Mouse (Mus musculus): ENCODE results near the gene Syngr3. TPM values are rescaled to one million over a fixed set of nuclear protein-coding genes. Genes with fewer than 3 reads are reported as not detected.

Gene Syngr3
- polyA plus RNA-seq, 1 experiment from 2014 or later, result 11.9 TPM

- ATAC-seq (ENCODE audit: low FRiP score), result no peak
- Histone ChIP-seq H3K9ac (ENCODE audit: low read depth, low read length) (no peak overlapping the region), H3K9me3 (ENCODE audit: control insufficient read depth, low read length) (no peaks in the 10 kb centered on the region), H3K4me3 (ENCODE audit: low read depth, low read length) (no peak overlapping the region), H3K4me2 (replicated peaks; ENCODE audit: low read depth, low read length) (no peak overlapping the region), H3K4me1 (replicated peaks; ENCODE audit: control insufficient read depth, insufficient read depth, low read length) (no peaks in the 10 kb centered on the region), H3K27ac (ENCODE audit: low read depth, low read length) (0 out of 2 replicates have a peak overlapping the region, but pooled peaks have one; percentile 42), H3K27me3 (ENCODE audit: control insufficient read depth, insufficient read depth, low read length) (no peaks in the 10 kb centered on the region), H3K36me3 (ENCODE audit: control insufficient read depth, insufficient read depth, low read length) (no peaks in the 10 kb centered on the region)
- 91% methylated on average over 7 of the region's 7 CpGs for WGBS
- no peak for DNase-seq (ENCODE audit: low spot score)
These were observed 49.6 kb downstream of the Syngr3 start for GRCm38 (mm10) chr17:24640119-24640518.

- Histone ChIP-seq H3K9ac (ENCODE audit: low read depth, low read length) (no peak overlapping the region), H3K4me1 (replicated peaks; ENCODE audit: control insufficient read depth, insufficient read depth, low read length) (no peaks in the 10 kb centered on the region), H3K27ac (ENCODE audit: low read depth, low read length) (0 out of 2 replicates have a peak overlapping the region, but pooled peaks have one; percentile 42), H3K27me3 (ENCODE audit: control insufficient read depth, insufficient read depth, low read length) (no peaks in the 10 kb centered on the region), H3K4me3 (ENCODE audit: low read depth, low read length) (no peak overlapping the region), H3K4me2 (replicated peaks; ENCODE audit: low read depth, low read length) (no peak overlapping the region), H3K36me3 (ENCODE audit: control insufficient read depth, insufficient read depth, low read length) (no peaks in the 10 kb centered on the region), H3K9me3 (ENCODE audit: control insufficient read depth, low read length) (no peaks in the 10 kb centered on the region)
- ATAC-seq (ENCODE audit: low FRiP score) (no peak), DNase-seq (ENCODE audit: low spot score) (peak; percentile 45)
- WGBS, result 67% methylated on average over 5 of the region's 5 CpGs
These were observed 50.2 kb downstream of the Syngr3 start for GRCm38 (mm10) chr17:24639571-24639988.

GRCm38 (mm10) chr17:24638840-24639239, 50.9 kb downstream of the Syngr3 start:
- ATAC-seq (ENCODE audit: low FRiP score) (no peak), DNase-seq (ENCODE audit: low spot score) (no peak)
- H3K4me3 ChIP-seq (ENCODE audit: low read depth, low read length), result no peak overlapping the region
- H3K4me1 ChIP-seq (replicated peaks; ENCODE audit: control insufficient read depth, insufficient read depth, low read length), result no peaks in the 10 kb centered on the region
- H3K27me3 ChIP-seq (ENCODE audit: control insufficient read depth, insufficient read depth, low read length), result no peaks in the 10 kb centered on the region
- H3K4me2 ChIP-seq (replicated peaks; ENCODE audit: low read depth, low read length), result no peak overlapping the region
- H3K27ac ChIP-seq (ENCODE audit: low read depth, low read length), result peak overlapping the region; percentile 8; the same call in 1 of the 2 replicates
- H3K36me3 ChIP-seq (ENCODE audit: control insufficient read depth, insufficient read depth, low read length), result no peaks in the 10 kb centered on the region
- 73% methylated on average over 9 of the region's 9 CpGs for whole genome bisulfite sequencing
- H3K9ac ChIP-seq (ENCODE audit: low read depth, low read length), result no peak overlapping the region
- no peaks in the 10 kb centered on the region for H3K9me3 ChIP-seq (ENCODE audit: control insufficient read depth, low read length)

GRCm38 (mm10) chr17:24638214-24638613, 51.5 kb downstream of the Syngr3 start:
- no peaks in the 10 kb centered on the region for H3K27me3 ChIP-seq (ENCODE audit: control insufficient read depth, insufficient read depth, low read length)
- no peak overlapping the region for H3K27ac ChIP-seq (ENCODE audit: low read depth, low read length)

GRCm38 (mm10) chr17:24636781-24637481, 52.8 kb downstream of the Syngr3 start:
- DNase-seq (ENCODE audit: low spot score), result no peak

More at GRCm38 (mm10) chr17:24638214-24638613, 51.5 kb downstream of the Syngr3 start:
- ATAC-seq (ENCODE audit: low FRiP score), result no peak
- no peaks in the 10 kb centered on the region for H3K4me1 ChIP-seq (replicated peaks; ENCODE audit: control insufficient read depth, insufficient read depth, low read length)
- H3K36me3 ChIP-seq (ENCODE audit: control insufficient read depth, insufficient read depth, low read length), result no peaks in the 10 kb centered on the region
- no peaks in the 10 kb centered on the region for H3K9me3 ChIP-seq (ENCODE audit: control insufficient read depth, low read length)
- H3K9ac ChIP-seq (ENCODE audit: low read depth, low read length), result no peak overlapping the region
- WGBS, result 88% methylated on average over 4 of the region's 4 CpGs
- H3K4me2 ChIP-seq (replicated peaks; ENCODE audit: low read depth, low read length), result no peak overlapping the region
- no peak overlapping the region for H3K4me3 ChIP-seq (ENCODE audit: low read depth, low read length)
- no peak for DNase-seq (ENCODE audit: low spot score)

GRCm38 (mm10) chr17:24635694-24636093, 54.1 kb downstream of the Syngr3 start:
- Histone ChIP-seq H3K27ac (ENCODE audit: low read depth, low read length) (no peak overlapping the region), H3K9ac (ENCODE audit: low read depth, low read length) (no peak overlapping the region), H3K4me2 (replicated peaks; ENCODE audit: low read depth, low read length) (no peak overlapping the region), H3K4me1 (replicated peaks; ENCODE audit: control insufficient read depth, insufficient read depth, low read length) (peaks cover 6% of the 10 kb centered on the region), H3K4me3 (ENCODE audit: low read depth, low read length) (no peak overlapping the region), H3K27me3 (ENCODE audit: control insufficient read depth, insufficient read depth, low read length) (no peaks in the 10 kb centered on the region), H3K36me3 (ENCODE audit: control insufficient read depth, insufficient read depth, low read length) (no peaks in the 10 kb centered on the region), H3K9me3 (ENCODE audit: control insufficient read depth, low read length) (no peaks in the 10 kb centered on the region)
- 94% methylated on average over 5 of the region's 5 CpGs for WGBS
- no peak for ATAC-seq (ENCODE audit: low FRiP score)
- no peak for DNase-seq (ENCODE audit: low spot score)

More at GRCm38 (mm10) chr17:24636781-24637481, 52.8 kb downstream of the Syngr3 start:
- no peaks in the 10 kb centered on the region for H3K36me3 ChIP-seq (ENCODE audit: control insufficient read depth, insufficient read depth, low read length)
- peaks cover 3% of the 10 kb centered on the region for H3K4me1 ChIP-seq (replicated peaks; ENCODE audit: control insufficient read depth, insufficient read depth, low read length)
- H3K4me3 ChIP-seq (ENCODE audit: low read depth, low read length), result no peak overlapping the region
- no peak overlapping the region for H3K9ac ChIP-seq (ENCODE audit: low read depth, low read length)
- WGBS, result 73% methylated on average over 5 of the region's 5 CpGs
- no peak overlapping the region for H3K4me2 ChIP-seq (replicated peaks; ENCODE audit: low read depth, low read length)
- H3K27me3 ChIP-seq (ENCODE audit: control insufficient read depth, insufficient read depth, low read length), result no peaks in the 10 kb centered on the region
- no peak overlapping the region for H3K27ac ChIP-seq (ENCODE audit: low read depth, low read length)
- H3K9me3 ChIP-seq (ENCODE audit: control insufficient read depth, low read length), result no peaks in the 10 kb centered on the region
- ATAC-seq (ENCODE audit: low FRiP score), result no peak

Other genes with a start within 250 kb of the Syngr3 start
- gene Dnase1l2, start 246.8 kb downstream of the Syngr3 start, polyA plus RNA-seq (2014; fragmentation: Nextera tagmentation; extraction: Ambion mirVana), result 2.6 and 3.2 TPM in 2 replicates
- 17.5 and 19.9 TPM in 2 replicates for gene E4f1, start 219.6 kb downstream of the Syngr3 start, polyA plus RNA-seq (2014; fragmentation: Nextera tagmentation; extraction: Ambion mirVana)
- 60.1 and 64.6 TPM in 2 replicates for gene Pgp, start 219.6 kb downstream of the Syngr3 start, polyA plus RNA-seq (2014; fragmentation: Nextera tagmentation; extraction: Ambion mirVana)
- 0.86 and 1.8 TPM in 2 replicates for gene Bricd5, start 216.1 kb downstream of the Syngr3 start, polyA plus RNA-seq (2014; fragmentation: Nextera tagmentation; extraction: Ambion mirVana)
- 27.8 and 37.7 TPM in 2 replicates for gene Mlst8, start 210.9 kb downstream of the Syngr3 start, polyA plus RNA-seq (2014; fragmentation: Nextera tagmentation; extraction: Ambion mirVana)
- 6.4 and 9.2 TPM in 2 replicates for gene Caskin1, start 201.4 kb downstream of the Syngr3 start, polyA plus RNA-seq (2014; fragmentation: Nextera tagmentation; extraction: Ambion mirVana)
- 65.8 and 71.1 TPM in 2 replicates for gene Traf7, start 162.0 kb downstream of the Syngr3 start, polyA plus RNA-seq (2014; fragmentation: Nextera tagmentation; extraction: Ambion mirVana)
- gene Rab26, start 155.7 kb downstream of the Syngr3 start, polyA plus RNA-seq (2014; fragmentation: Nextera tagmentation; extraction: Ambion mirVana), result 1.8 and 2.8 TPM in 2 replicates
- 16.0 and 22.2 TPM in 2 replicates for gene Pkd1, start 140.1 kb downstream of the Syngr3 start, polyA plus RNA-seq (2014; fragmentation: Nextera tagmentation; extraction: Ambion mirVana)
- gene Tsc2, start 57.3 kb downstream of the Syngr3 start, polyA plus RNA-seq (2014; fragmentation: Nextera tagmentation; extraction: Ambion mirVana), result 46.5 and 53.6 TPM in 2 replicates
- 12.0 and 16.2 TPM in 2 replicates for gene Nthl1, start 57.3 kb downstream of the Syngr3 start, polyA plus RNA-seq (2014; fragmentation: Nextera tagmentation; extraction: Ambion mirVana)
- gene Slc9a3r2, start 39.6 kb downstream of the Syngr3 start, polyA plus RNA-seq (2014; fragmentation: Nextera tagmentation; extraction: Ambion mirVana), result 36.0 and 36.3 TPM in 2 replicates
- gene Npw, start 31.5 kb downstream of the Syngr3 start, polyA plus RNA-seq (2014; fragmentation: Nextera tagmentation; extraction: Ambion mirVana), result not detected in 2 replicates
- 24.7 and 24.8 TPM in 2 replicates for gene Zfp598, start 20.3 kb downstream of the Syngr3 start, polyA plus RNA-seq (2014; fragmentation: Nextera tagmentation; extraction: Ambion mirVana)
- 44.3 and 47.5 TPM in 2 replicates for gene Gfer, start 6.2 kb upstream of the Syngr3 start, polyA plus RNA-seq (2014; fragmentation: Nextera tagmentation; extraction: Ambion mirVana)
- gene Noxo1, start 6.3 kb upstream of the Syngr3 start, polyA plus RNA-seq (2014; fragmentation: Nextera tagmentation; extraction: Ambion mirVana), result 1.5 and 1.7 TPM in 2 replicates
- gene Tbl3, start 17.7 kb upstream of the Syngr3 start, polyA plus RNA-seq (2014; fragmentation: Nextera tagmentation; extraction: Ambion mirVana), result 83.7 and 101 TPM in 2 replicates
- gene Rnf151, start 28.1 kb upstream of the Syngr3 start, polyA plus RNA-seq (2014; fragmentation: Nextera tagmentation; extraction: Ambion mirVana), result not detected in 2 replicates
- gene Rps2, start 28.2 kb upstream of the Syngr3 start, polyA plus RNA-seq (2014; fragmentation: Nextera tagmentation; extraction: Ambion mirVana), result 1,264 and 1,299 TPM in 2 replicates
- 198 and 223 TPM in 2 replicates for gene Ndufb10, start 34.5 kb upstream of the Syngr3 start, polyA plus RNA-seq (2014; fragmentation: Nextera tagmentation; extraction: Ambion mirVana)
- gene Rpl3l, start 37.9 kb upstream of the Syngr3 start, polyA plus RNA-seq (2014; fragmentation: Nextera tagmentation; extraction: Ambion mirVana), result 0.11 TPM in 1 of 2 replicates, not detected in the other
- gene Msrb1, start 46.7 kb upstream of the Syngr3 start, polyA plus RNA-seq (2014; fragmentation: Nextera tagmentation; extraction: Ambion mirVana), result 21.1 and 22.8 TPM in 2 replicates
- 1.5 and 2.3 TPM in 2 replicates for gene Hs3st6, start 63.0 kb upstream of the Syngr3 start, polyA plus RNA-seq (2014; fragmentation: Nextera tagmentation; extraction: Ambion mirVana)
- not detected in 2 replicates for gene Meiob, start 114.3 kb upstream of the Syngr3 start, polyA plus RNA-seq (2014; fragmentation: Nextera tagmentation; extraction: Ambion mirVana)
- gene Hagh, start 150.2 kb upstream of the Syngr3 start, polyA plus RNA-seq (2014; fragmentation: Nextera tagmentation; extraction: Ambion mirVana), result 31.5 and 32.0 TPM in 2 replicates
- 18.4 and 23.5 TPM in 2 replicates for gene Fahd1, start 160.4 kb upstream of the Syngr3 start, polyA plus RNA-seq (2014; fragmentation: Nextera tagmentation; extraction: Ambion mirVana)
- 0.12 and 0.40 TPM in 2 replicates for gene Igfals, start 176.0 kb upstream of the Syngr3 start, polyA plus RNA-seq (2014; fragmentation: Nextera tagmentation; extraction: Ambion mirVana)
- 77.6 and 84.2 TPM in 2 replicates for gene Nubp2, start 196.4 kb upstream of the Syngr3 start, polyA plus RNA-seq (2014; fragmentation: Nextera tagmentation; extraction: Ambion mirVana)
- 43.4 and 46.5 TPM in 2 replicates for gene Spsb3, start 196.7 kb upstream of the Syngr3 start, polyA plus RNA-seq (2014; fragmentation: Nextera tagmentation; extraction: Ambion mirVana)
- gene Eme2, start 205.1 kb upstream of the Syngr3 start, polyA plus RNA-seq (2014; fragmentation: Nextera tagmentation; extraction: Ambion mirVana), result 22.7 and 24.2 TPM in 2 replicates
- gene Mrps34, start 205.2 kb upstream of the Syngr3 start, polyA plus RNA-seq (2014; fragmentation: Nextera tagmentation; extraction: Ambion mirVana), result 70.5 and 73.3 TPM in 2 replicates
- 45.9 and 49.7 TPM in 2 replicates for gene Nme3, start 206.5 kb upstream of the Syngr3 start, polyA plus RNA-seq (2014; fragmentation: Nextera tagmentation; extraction: Ambion mirVana)
- gene Mapk8ip3, start 247.0 kb upstream of the Syngr3 start, polyA plus RNA-seq (2014; fragmentation: Nextera tagmentation; extraction: Ambion mirVana), result 39.1 and 50.9 TPM in 2 replicates

All from hindbrain, embryonic 11.5 days (tissue).